Mouse (Mus musculus) thymus, postnatal 25 days (tissue): Measurements from ENCODE around the gene Ift43.

Experiments
- DNase-seq: peaks from one replicate; pipeline ENCODE4 v3.0.0; 2022

Gene Ift43

DNA sequence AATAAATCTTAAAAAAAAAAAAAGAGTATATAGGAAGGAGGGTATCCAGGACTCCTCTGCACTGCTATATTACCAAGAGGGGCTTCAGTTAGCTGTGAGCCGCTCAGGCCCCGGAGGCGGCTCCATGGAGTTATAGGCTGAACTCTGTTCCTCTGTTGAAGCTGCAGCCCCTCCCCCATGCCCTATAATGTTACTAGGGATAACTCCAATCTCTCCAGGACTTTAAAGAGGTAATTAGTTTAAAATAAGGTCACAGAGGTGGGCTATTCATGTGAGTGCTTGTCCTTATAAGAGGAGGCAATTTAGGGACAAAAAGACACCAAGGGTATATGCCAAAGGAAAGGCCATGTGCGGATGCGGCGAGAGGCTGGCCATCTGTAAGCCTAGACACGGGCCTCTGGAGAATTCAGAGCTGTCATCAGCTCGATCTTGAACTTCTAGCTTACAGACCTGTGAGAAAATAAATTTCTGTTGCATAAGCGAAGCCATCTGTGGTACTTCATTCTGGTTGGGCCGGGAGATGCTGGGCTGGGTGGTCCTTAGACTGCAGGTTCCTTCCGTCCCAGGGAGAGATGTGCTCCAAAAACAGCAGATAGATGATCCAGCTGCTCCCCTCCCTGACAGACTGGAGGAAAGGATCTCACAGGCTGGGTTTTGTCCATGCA is 94.5 kb downstream of the Ift43 start:
- no peak for DNase-seq

DNA sequence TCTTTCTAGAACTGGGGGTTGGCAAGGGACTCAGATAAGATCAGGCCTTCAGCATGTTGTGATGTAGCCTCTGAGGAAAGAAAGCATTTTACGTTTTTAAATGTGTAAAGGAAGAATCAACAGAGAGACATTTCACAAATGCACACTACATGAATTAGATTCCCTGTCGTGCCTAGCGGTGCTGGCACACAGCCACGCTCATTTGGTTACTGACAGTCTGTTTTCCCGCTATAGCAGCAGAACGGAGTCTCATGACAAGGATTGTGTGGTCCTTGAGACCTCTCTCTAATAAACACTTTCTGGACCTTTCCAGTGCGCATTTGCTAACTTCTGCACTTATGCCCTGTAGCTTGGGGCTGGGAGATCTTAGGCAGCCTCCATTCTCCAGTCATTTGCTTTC is 96.9 kb downstream of the Ift43 start:
- no peak for DNase-seq

DNA sequence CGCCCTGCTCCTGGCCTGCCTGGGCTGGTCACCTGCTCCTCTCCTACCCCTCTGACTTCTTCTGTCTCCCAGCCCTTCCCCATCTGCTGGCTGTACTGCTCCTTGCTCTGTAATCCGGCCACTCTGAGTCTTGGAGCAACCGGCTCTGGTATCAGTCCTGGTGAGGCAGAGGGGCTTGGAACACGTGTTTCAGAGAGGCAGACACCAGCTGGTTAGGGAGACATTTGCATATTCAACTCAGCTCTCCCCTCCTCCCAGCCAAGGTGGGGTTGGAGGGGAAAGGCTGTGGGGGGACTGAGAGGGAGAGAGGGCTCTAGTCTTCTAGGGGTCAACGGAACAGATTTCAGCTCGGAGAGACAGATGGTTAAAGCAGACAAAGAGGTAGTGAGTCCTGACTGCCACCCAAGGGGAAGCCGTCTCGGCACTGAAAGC is 99.0 kb downstream of the Ift43 start:
- DNase-seq, result no peak

DNA sequence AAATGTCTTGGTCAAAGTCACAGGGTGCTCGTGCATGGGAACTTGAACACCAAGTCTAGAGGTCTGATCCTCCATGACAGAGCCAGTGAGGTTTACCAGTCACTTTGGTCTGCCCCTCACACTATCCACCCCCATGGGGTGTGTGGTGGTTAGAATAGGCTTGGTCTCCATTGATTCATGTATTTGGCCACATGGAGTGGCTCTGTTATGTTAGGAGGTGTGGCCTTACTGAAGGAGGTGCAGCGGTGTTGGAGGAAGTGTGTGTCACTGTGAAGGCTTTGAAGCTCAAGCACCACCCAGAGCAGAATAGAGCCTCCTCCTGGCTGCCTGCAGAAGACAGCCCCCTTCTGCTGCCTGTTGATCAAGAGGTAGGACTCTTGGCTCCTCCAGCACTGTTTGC is 99.5 kb downstream of the Ift43 start:
- DNase-seq, result peak; percentile 10

DNA sequence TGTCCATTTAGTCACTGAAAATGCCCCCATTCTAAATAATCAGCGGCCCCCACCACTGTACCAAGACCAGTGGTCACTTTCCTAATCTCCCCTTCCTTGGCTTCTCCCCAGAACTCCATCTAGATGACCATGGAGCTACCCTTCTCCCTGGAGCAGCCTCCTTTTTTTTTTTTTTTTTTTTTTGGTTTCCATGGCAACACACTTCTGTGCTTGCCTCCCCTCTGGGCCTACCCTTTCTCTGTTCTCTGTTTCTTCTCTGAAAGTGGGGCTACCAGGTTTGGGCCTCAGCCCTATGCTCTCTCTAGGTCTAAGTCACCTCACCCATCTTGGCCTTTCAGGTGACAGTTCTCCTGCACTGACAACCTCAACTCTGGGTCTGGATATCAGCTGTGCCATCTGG is 100.1 kb downstream of the Ift43 start:
- DNase-seq, result no peak

DNA sequence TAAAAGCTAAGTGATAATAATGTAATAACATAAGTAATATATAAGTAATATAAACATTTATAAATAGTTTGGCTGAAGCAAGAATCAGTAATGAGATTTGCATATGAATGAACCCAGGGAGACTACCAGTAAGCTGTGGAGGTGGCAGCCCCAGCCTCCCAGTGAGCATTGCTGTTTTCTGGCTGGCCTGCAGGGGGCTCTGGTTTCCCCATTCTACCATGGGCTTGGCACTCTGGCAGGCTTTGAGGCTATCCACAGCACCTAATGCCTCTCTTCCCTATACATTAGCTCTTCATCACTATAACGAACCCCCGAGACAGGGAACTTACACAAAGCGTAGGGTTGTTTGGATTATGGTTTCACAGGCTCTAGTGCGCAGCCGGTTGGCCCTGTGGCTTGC is 105.8 kb downstream of the Ift43 start:
- DNase-seq, result peak; percentile 38

DNA sequence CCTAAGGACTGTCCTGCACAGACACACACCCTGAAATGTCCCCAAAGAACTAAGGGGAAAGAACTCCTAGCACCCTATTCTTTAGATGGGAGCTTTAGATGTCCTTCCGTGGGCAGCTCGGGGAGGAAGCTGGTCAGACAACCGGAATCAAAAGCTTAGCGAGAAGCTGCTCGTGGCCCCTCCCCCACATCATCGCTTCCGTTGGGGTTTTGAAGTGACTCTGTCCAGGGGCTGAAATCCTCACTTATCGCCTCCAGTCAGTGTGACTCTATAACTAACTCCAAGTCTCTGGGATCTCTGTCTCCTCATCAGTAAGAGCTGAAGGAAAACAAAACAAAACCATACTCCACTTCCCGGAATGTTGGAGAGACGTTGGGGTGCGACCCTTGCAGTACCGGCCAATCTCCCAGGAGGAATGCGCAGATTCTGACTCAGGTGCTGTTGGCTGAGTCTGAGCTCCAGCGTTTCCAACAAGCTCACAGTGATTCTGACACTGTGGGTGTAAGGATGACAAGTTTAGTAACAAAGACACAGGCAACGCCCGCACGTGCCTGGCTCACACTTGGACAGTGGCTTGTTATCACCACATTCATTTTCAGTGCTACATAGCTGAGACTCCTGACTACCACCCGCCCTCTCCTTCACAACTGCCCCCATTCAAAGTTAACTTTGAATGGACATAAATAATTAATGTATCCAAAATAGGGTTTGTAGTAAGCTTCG is 107.4 kb downstream of the Ift43 start:
- DNase-seq, result peak; percentile 8

DNA sequence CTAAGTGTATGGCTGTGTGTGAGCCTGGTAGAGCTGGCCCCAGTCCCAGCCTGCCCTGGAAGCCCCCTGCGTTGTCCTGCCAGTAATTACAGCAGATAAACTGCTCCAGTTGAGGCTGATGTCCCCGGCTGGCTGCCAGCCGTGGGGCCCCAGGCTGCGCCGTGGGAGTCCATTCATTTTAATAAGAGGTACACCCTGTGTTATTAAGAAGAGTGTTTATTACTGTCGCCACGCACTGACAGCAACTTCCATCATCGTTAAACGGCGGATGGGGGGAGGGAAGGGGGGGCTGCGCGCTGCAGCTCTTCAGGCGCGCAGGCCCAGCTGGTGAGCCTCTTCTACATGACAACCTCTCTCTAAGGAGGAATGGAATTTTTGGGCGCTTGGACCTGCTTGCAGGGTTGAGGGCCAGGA is 109.7 kb downstream of the Ift43 start:
- no peak for DNase-seq

DNA sequence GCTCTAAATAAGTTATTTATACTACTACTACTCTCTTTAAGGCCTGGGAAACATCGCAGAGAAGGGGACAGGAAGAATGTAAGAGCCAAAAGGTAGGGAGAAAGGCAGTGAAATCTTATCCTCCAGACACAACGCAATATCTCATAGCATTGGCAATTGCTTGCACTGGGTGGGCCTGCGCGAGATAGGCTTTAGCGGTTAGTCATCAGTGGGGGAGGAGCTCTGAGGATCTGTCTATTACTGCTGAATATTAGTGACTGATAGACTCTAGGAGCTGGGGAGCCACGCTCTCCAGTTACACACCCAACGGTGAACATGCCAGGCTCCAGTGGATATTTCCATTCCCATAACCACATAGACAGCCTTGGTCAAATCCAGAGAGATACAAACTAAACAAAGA is 114.6 kb downstream of the Ift43 start:
- no peak for DNase-seq

DNA sequence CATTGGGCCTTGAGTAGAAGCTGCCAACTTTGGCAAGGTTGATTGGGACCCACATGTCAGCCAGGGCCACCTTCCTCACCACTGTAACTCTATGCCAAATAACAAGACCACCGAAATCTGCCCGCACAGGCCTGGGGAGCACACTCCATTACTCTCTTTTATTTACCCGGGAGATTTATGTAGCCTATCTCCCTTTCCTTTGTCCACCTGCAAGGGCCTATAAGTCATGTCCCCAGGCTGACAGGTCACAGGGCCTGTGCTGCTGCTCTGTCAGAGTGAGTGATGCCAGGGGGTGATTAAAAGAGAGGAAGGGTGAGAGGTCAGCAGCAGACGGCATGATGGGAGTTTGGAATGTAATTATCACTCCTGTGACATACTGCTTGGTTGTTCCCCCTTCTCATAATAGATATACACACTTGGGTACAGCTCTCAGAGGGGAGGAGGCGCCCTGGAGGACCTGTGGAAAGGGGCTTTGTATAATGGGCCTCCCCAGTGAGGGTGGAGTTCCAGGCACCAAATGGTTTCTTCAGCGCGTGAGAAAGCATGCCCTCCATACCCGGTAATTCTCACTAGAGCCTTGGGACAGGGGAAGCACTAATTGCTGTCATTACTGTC is 121.2 kb downstream of the Ift43 start:
- no peak for DNase-seq

DNA sequence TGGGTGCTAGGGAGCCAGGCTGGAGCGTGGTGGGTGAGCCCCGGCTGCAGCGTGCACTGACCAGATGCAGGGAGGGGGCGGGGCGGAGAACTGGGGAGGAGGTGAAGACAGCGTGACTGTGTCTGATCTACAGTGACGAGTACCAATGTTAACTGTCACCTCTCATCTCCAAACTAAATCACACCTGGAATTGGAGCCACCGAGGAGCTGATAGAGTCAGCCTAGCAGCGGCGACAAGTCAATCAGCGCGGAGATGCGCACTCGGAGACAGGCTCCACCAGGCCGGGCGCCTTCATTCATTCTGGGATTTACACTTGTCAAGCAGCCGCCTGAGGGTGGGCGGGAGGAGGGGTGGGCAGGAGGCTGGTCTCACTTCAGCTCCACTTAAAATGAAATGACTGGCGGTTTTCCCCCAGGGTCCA is 128.8 kb downstream of the Ift43 start:
- no peak for DNase-seq
